Mouse (Mus musculus): ENCODE measurements around the gene Mipol1. TPM values are rescaled to one million over a fixed set of nuclear protein-coding genes. Genes with fewer than 3 reads are reported as not detected.
"Not testable (repeated sequence)": the region's sequence is repeated elsewhere in the genome, so short reads cannot be mapped to it uniquely, and the experiment has no call there.

Gene Mipol1
- total and polyA plus RNA-seq, 3 experiments = 1.3 to 4.5 (median 4.1) TPM

DNA sequence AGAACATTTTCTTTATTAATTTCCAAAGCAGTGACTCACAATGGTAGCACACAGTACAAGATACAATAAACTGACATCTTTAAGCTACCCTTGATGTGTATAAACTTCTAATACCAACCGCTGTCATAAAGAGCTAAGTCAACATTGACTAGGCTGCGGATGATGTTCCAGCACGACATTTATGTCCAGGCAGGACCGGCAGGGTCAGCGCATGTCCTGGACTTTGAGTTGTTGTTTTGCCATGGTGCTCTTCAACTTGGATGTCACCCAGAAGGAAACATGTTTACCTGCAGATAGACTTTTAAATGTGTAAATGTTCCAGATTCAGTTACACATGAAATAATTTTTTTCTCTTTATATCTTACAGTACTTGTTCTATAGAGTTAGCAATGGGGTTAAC lies 194.7 kb downstream of the Mipol1 start:
- no peak overlapping the region for H3K27ac ChIP-seq
- DNase-seq = no peak
- H3K4me1 ChIP-seq (ENCODE audit: control insufficient read depth, insufficient read depth, low read length) = no peaks in the 10 kb centered on the region
- 95% methylated on average over 5 of the region's 5 CpGs for WGBS
- no peaks in the 10 kb centered on the region for H3K79me2 ChIP-seq (replicated peaks; ENCODE audit: control insufficient read depth, insufficient read depth, low read length)
- TF ChIP-seq POLR2A (IDR thresholded peaks at IDR 0.05; ENCODE audit: insufficient read depth, low read depth, low read length) (no peak), CTCF (IDR thresholded peaks at IDR 0.05) (no peak), EP300 (IDR thresholded peaks at IDR 0.05; ENCODE audit: insufficient read depth, low read depth, low read length) (no peak)
- H3K27me3 ChIP-seq (ENCODE audit: control insufficient read depth, insufficient read depth, low read length) = no peaks in the 10 kb centered on the region
- intact Hi-C loops (cut with DNase I) = no loop called here
- no peaks in the 10 kb centered on the region for H3K36me3 ChIP-seq (ENCODE audit: control insufficient read depth, insufficient read depth, low read length)
- no peak overlapping the region for H3K4me3 ChIP-seq
- H3K9ac ChIP-seq (ENCODE audit: low read depth, low read length) = no peak overlapping the region

- H3K36me3 ChIP-seq (ENCODE audit: control insufficient read depth, insufficient read depth, low read length) = no peaks in the 10 kb centered on the region
- H3K4me3 ChIP-seq = no peak overlapping the region
- H3K27ac ChIP-seq = no peak overlapping the region
- TF ChIP-seq EP300 (IDR thresholded peaks at IDR 0.05; ENCODE audit: insufficient read depth, low read depth, low read length) = no peak
- no peak for TF ChIP-seq CTCF (IDR thresholded peaks at IDR 0.05)
- no peak for TF ChIP-seq POLR2A (IDR thresholded peaks at IDR 0.05; ENCODE audit: insufficient read depth, low read depth, low read length)
- intact Hi-C loops (cut with DNase I) = no loop called here
- no peaks in the 10 kb centered on the region for H3K4me1 ChIP-seq (ENCODE audit: control insufficient read depth, insufficient read depth, low read length)
- WGBS = 80% methylated on average over 3 of the region's 3 CpGs
- no peak overlapping the region for H3K9ac ChIP-seq (ENCODE audit: low read depth, low read length)
- DNase-seq = no peak
- H3K27me3 ChIP-seq (ENCODE audit: control insufficient read depth, insufficient read depth, low read length) = no peaks in the 10 kb centered on the region
- no peaks in the 10 kb centered on the region for H3K79me2 ChIP-seq (replicated peaks; ENCODE audit: control insufficient read depth, insufficient read depth, low read length)
Observed at GRCm38 (mm10) chr12:57428243-57428642, 198.0 kb downstream of the Mipol1 start.

GRCm38 (mm10) chr12:57428767-57429166 lies 198.5 kb downstream of the Mipol1 start:
- Histone ChIP-seq H3K27me3 (ENCODE audit: control insufficient read depth, insufficient read depth, low read length) (no peaks in the 10 kb centered on the region), H3K79me2 (replicated peaks; ENCODE audit: control insufficient read depth, insufficient read depth, low read length) (no peaks in the 10 kb centered on the region), H3K9ac (ENCODE audit: low read depth, low read length) (no peak overlapping the region), H3K4me1 (ENCODE audit: control insufficient read depth, insufficient read depth, low read length) (no peaks in the 10 kb centered on the region), H3K36me3 (ENCODE audit: control insufficient read depth, insufficient read depth, low read length) (no peaks in the 10 kb centered on the region), H3K27ac (no peak overlapping the region), H3K4me3 (no peak overlapping the region)
- 81% methylated on average over 2 of the region's 2 CpGs for WGBS
- TF ChIP-seq CTCF (IDR thresholded peaks at IDR 0.05) (no peak), EP300 (IDR thresholded peaks at IDR 0.05; ENCODE audit: insufficient read depth, low read depth, low read length) (no peak), POLR2A (IDR thresholded peaks at IDR 0.05; ENCODE audit: insufficient read depth, low read depth, low read length) (no peak)
- intact Hi-C loops (cut with DNase I) = no loop called here
- no peak for DNase-seq

GRCm38 (mm10) chr12:57436939-57437659 lies 206.9 kb downstream of the Mipol1 start:
- intact Hi-C loops (cut with DNase I); H3K36me3 ChIP-seq (ENCODE audit: control insufficient read depth, insufficient read depth, low read length); H3K27me3 ChIP-seq (ENCODE audit: control insufficient read depth, insufficient read depth, low read length); H3K4me1 ChIP-seq (ENCODE audit: control insufficient read depth, insufficient read depth, low read length); DNase-seq; H3K4me3 ChIP-seq; H3K79me2 ChIP-seq (replicated peaks; ENCODE audit: control insufficient read depth, insufficient read depth, low read length); H3K9ac ChIP-seq (ENCODE audit: low read depth, low read length); H3K27ac ChIP-seq: not testable (repeated sequence)
- WGBS = 79% methylated on average over 8 of the region's 8 CpGs

DNA sequence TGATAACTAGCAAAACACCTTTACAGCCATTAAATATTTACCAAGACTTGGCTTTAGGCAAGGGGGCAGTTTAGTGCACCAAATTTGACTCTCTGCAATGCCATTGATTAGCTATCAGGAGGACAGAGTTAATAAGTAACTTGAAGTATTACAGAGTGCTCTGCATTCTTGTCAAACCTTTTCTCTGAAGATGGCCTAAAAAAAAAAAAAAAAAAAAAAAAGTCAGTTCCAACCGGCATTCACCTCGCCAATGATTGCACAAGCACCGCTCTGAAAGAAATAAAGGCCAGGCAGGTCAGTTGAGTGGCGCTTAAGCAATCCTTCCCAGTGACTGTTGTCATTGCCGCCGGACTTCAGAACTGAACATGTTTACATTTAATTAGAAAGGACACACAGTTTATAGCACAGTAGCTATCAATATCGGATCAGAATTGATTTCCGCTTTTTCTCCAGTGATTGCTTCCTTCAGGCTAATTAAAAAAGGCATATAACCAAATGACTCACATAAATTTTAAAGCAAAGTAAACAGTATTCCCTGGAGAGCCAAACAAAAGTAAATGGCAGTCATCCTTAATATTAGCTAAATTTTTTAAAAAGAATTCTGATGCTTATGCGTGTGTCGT lies 214.2 kb downstream of the Mipol1 start:
- no peaks in the 10 kb centered on the region for H3K27me3 ChIP-seq (ENCODE audit: control insufficient read depth, insufficient read depth, low read length)
- no peaks in the 10 kb centered on the region for H3K36me3 ChIP-seq (ENCODE audit: control insufficient read depth, insufficient read depth, low read length)
- intact Hi-C loops (cut with DNase I) = no loop called here
- no peak overlapping the region for H3K4me3 ChIP-seq
- no peak for DNase-seq
- no peak overlapping the region for H3K9ac ChIP-seq (ENCODE audit: low read depth, low read length)
- H3K79me2 ChIP-seq (replicated peaks; ENCODE audit: control insufficient read depth, insufficient read depth, low read length) = no peaks in the 10 kb centered on the region
- H3K27ac ChIP-seq = no peak overlapping the region
- no peaks in the 10 kb centered on the region for H3K4me1 ChIP-seq (ENCODE audit: control insufficient read depth, insufficient read depth, low read length)
- 83% methylated on average over 10 of the region's 10 CpGs for WGBS
- TF ChIP-seq CTCF (IDR thresholded peaks at IDR 0.05) = no peak
- no peak for TF ChIP-seq POLR2A (IDR thresholded peaks at IDR 0.05; ENCODE audit: insufficient read depth, low read depth, low read length)
- TF ChIP-seq EP300 (IDR thresholded peaks at IDR 0.05; ENCODE audit: insufficient read depth, low read depth, low read length) = no peak

DNA sequence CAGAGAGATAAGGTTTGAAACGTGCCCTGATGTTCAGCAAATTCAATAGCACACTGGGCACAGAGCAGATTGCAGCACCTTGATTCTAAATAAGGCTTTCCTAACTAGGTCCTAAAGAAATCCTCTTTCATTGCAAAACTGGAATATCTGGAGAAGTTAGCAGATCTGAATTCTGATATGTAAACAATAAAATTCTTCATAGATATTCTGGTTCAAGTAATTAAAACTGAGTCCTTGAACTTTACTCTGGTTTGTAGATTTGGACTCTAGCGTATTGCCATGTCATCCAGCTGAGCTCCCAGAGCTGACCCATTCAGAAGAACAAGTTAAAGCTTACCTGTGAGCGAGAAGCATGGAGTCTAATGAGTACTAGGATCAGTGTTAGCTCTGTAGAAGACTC lies 217.1 kb downstream of the Mipol1 start:
- Histone ChIP-seq H3K4me3 (no peak overlapping the region), H3K79me2 (replicated peaks; ENCODE audit: control insufficient read depth, insufficient read depth, low read length) (no peaks in the 10 kb centered on the region), H3K4me1 (ENCODE audit: control insufficient read depth, insufficient read depth, low read length) (no peaks in the 10 kb centered on the region), H3K27me3 (ENCODE audit: control insufficient read depth, insufficient read depth, low read length) (no peaks in the 10 kb centered on the region), H3K36me3 (ENCODE audit: control insufficient read depth, insufficient read depth, low read length) (no peaks in the 10 kb centered on the region), H3K27ac (no peak overlapping the region), H3K9ac (ENCODE audit: low read depth, low read length) (no peak overlapping the region)
- DNase-seq = no peak
- TF ChIP-seq EP300 (IDR thresholded peaks at IDR 0.05; ENCODE audit: insufficient read depth, low read depth, low read length) (no peak), POLR2A (IDR thresholded peaks at IDR 0.05; ENCODE audit: insufficient read depth, low read depth, low read length) (no peak), CTCF (IDR thresholded peaks at IDR 0.05) (no peak)
- 63% methylated on average over 3 of the region's 3 CpGs for WGBS
- intact Hi-C loops (cut with DNase I) = no loop called here

All from heart, adult 2 months (tissue).